Mouse (Mus musculus) stomach, embryonic 14.5 days (tissue): ENCODE data around the gene Chic1. TPM values are rescaled to one million over a fixed set of nuclear protein-coding genes. Genes with fewer than 3 reads are reported as not detected.

Experiments used
- ATAC-seq: fragments of 200-750 bp; cut with Nextera tagmentation; 2 replicates; pipeline ENCODE4 v1.8.0; 2017; ENCODE audit warnings: low read depth, moderate TSS enrichment; ENCODE audit not compliant: insufficient number of reproducible peaks, insufficient read depth, low FRiP score
- H3K27ac ChIP-seq: fragments of 300-500 bp; sonication (generic); 2 replicates; pipeline ENCODE4 v1.5.1; 2014; ENCODE audit warnings: mild to moderate bottlenecking, low read length, moderate library complexity, mixed read lengths
- H3K27me3 ChIP-seq: fragments of 300-500 bp; sonication (generic); 2 replicates; pipeline ENCODE4 v1.6.1; 2014; ENCODE audit warnings: low read length, control low read depth, mixed read lengths; ENCODE audit not compliant: control insufficient read depth, insufficient read depth
- H3K36me3 ChIP-seq: fragments of 300-500 bp; sonication (generic); 2 replicates; pipeline ENCODE4 v1.6.1; 2014; ENCODE audit warnings: mild to moderate bottlenecking, control low read depth, low read length, moderate library complexity, mixed read lengths; ENCODE audit not compliant: control insufficient read depth, insufficient read depth
- H3K4me1 ChIP-seq: fragments of 300-500 bp; sonication (generic); 2 replicates; pipeline ENCODE4 v1.6.1; 2014; ENCODE audit warnings: low read length, control low read depth, mixed read lengths; ENCODE audit not compliant: control insufficient read depth, insufficient read depth
- H3K4me2 ChIP-seq: fragments of 300-500 bp; sonication (generic); replicated peaks from 2 replicates; pipeline ENCODE4 v1.6.1; 2014; ENCODE audit warnings: low read depth, low read length, control low read depth
- H3K4me3 ChIP-seq: fragments of 300-500 bp; sonication (generic); 2 replicates; pipeline ENCODE4 v1.5.1; 2014; ENCODE audit warnings: low read depth, low read length, control low read depth
- H3K9ac ChIP-seq: fragments of 300-500 bp; sonication (generic); replicated peaks from 2 replicates; pipeline ENCODE4 v1.6.1; 2014; ENCODE audit warnings: low read depth, mild to moderate bottlenecking, control low read depth, low read length, moderate library complexity, mixed read lengths
- H3K9me3 ChIP-seq: fragments of 300-500 bp; sonication (generic); 2 replicates; pipeline ENCODE4 v1.6.1; 2016; ENCODE audit warnings: low read depth, low read length, control low read depth; ENCODE audit not compliant: control insufficient read depth
- WGBS: fragments of 180-500 bp; shearing (Covaris S2); extraction: QIAGEN DNeasy Blood & Tissue Kit; methylation state at CpG from one replicate; pipeline ENCODE4 v1.1.7; 2014; 5-methylcytosine and 5-hydroxymethylcytosine counted together
- polyA plus RNA-seq: library from polyadenylated mRNA; unstranded; fragments of >200 nt; fragmentation: Nextera tagmentation; extraction: Ambion mirVana; gene quantifications from 2 replicates; pipeline ENCODE4 v1.2.1, GENCODE M21; 2014

Chic1 gene
- polyA plus RNA-seq, 1 experiment from 2014 or later: 5.8 TPM

GRCm38 (mm10) chrX:103443755-103444154 is 87.5 kb downstream of the Chic1 start:
- Histone ChIP-seq H3K9ac (no peak overlapping the region), H3K27me3 (no peaks in the 10 kb centered on the region), H3K4me1 (no peaks in the 10 kb centered on the region), H3K36me3 (no peaks in the 10 kb centered on the region), H3K27ac (no peak overlapping the region), H3K4me3 (no peak overlapping the region), H3K9me3 (no peaks in the 10 kb centered on the region), H3K4me2 (no peak overlapping the region)
- WGBS: 29% methylated on average over 7 of the region's 7 CpGs
- ATAC-seq: no peak

Other genes with a start within 250 kb of the Chic1 start
- 3.7 and 4.6 TPM in 2 replicates for gene Nap1l2, start 169.8 kb upstream of the Chic1 start, polyA plus RNA-seq
- gene Cdx4, start 35.1 kb upstream of the Chic1 start, polyA plus RNA-seq: not detected in 2 replicates
- 0.32 and 0.87 TPM in 2 replicates for gene Tsx, start 58.0 kb downstream of the Chic1 start, polyA plus RNA-seq
- gene Gm26992, start 65.5 kb downstream of the Chic1 start, polyA plus RNA-seq: 0.76 TPM in 1 of 2 replicates, not detected in the other